Mouse (Mus musculus): ENCODE results near the gene Tmem170. TPM values are rescaled to one million over a fixed set of nuclear protein-coding genes. Genes with fewer than 3 reads are reported as not detected.
A peak's percentile ranks its signal among the peaks of the same experiment; 100 is the strongest.

The Tmem170 gene
- total RNA-seq, 1 experiment = 12.1 TPM

GRCm38 (mm10) chr8:111820018-111820417 is 56.5 kb downstream of the Tmem170 start:
- H3K4me3 ChIP-seq (ENCODE audit: insufficient read depth in 1 of 2, low read depth in 1 of 2, low read length in 2 of 2, poor library complexity in 1 of 2, severe bottlenecking in 1 of 2) = no peak overlapping the region
- TF ChIP-seq MAFK (IDR thresholded peaks at IDR 0.05; ENCODE audit: insufficient read depth, low read depth, low read length) = no peak
- no peak for TF ChIP-seq ZC3H11A (IDR thresholded peaks at IDR 0.05; ENCODE audit: borderline replicate concordance, low read depth, low read length)
- no peak for TF ChIP-seq ZNF384 (IDR thresholded peaks at IDR 0.05; ENCODE audit: low read depth, low read length)
- H3K36me3 ChIP-seq (ENCODE audit: control insufficient read depth, insufficient read depth, low read length, poor library complexity, severe bottlenecking) = peaks cover 22% of the 10 kb centered on the region
- H3K27ac ChIP-seq (ENCODE audit: insufficient read depth, low read depth, low read length, poor library complexity, severe bottlenecking) = no peak overlapping the region
- H3K4me1 ChIP-seq (ENCODE audit: control insufficient read depth in 2 of 2, insufficient read depth in 2 of 2, low read length in 2 of 2, poor library complexity in 1 of 2) = peaks cover 2 to 5% of the 10 kb centered on the region in 2 experiments; a peak in 3 of 4 replicates
- no peaks in the 10 kb centered on the region for H3K9me3 ChIP-seq (ENCODE audit: control insufficient read depth, insufficient read depth, low read depth, low read length)
- H3K9ac ChIP-seq (ENCODE audit: insufficient read depth, low read depth, low read length, poor library complexity, severe bottlenecking) = no peak overlapping the region
- in situ Hi-C loops (cut with MboI; ENCODE audit: low sequenced_read_pairs in 2 of 2, unreplicated experiment in 2 of 2) = no loop called here
- DNase-seq (ENCODE audit: low read depth, low spot score) = no peak

- H3K9ac ChIP-seq (ENCODE audit: insufficient read depth, low read depth, low read length, poor library complexity, severe bottlenecking) = no peak overlapping the region
- DNase-seq (ENCODE audit: low read depth, low spot score) = no peak
- in situ Hi-C loops (cut with MboI; ENCODE audit: low sequenced_read_pairs in 2 of 2, unreplicated experiment in 2 of 2) = no loop called here
- H3K36me3 ChIP-seq (ENCODE audit: control insufficient read depth, insufficient read depth, low read length, poor library complexity, severe bottlenecking) = peaks cover 18% of the 10 kb centered on the region
- no peak overlapping the region for H3K27ac ChIP-seq (ENCODE audit: insufficient read depth, low read depth, low read length, poor library complexity, severe bottlenecking)
- TF ChIP-seq MAFK (IDR thresholded peaks at IDR 0.05; ENCODE audit: insufficient read depth, low read depth, low read length) (no peak), HCFC1 (IDR thresholded peaks at IDR 0.05; ENCODE audit: borderline replicate concordance, insufficient read depth, low read length) (no peak), ZC3H11A (IDR thresholded peaks at IDR 0.05; ENCODE audit: borderline replicate concordance, low read depth, low read length) (no peak), ZNF384 (IDR thresholded peaks at IDR 0.05; ENCODE audit: low read depth, low read length) (no peak), CHD2 (IDR thresholded peaks at IDR 0.05; ENCODE audit: low read depth, low read length) (no peak)
- H3K4me3 ChIP-seq (ENCODE audit: insufficient read depth in 1 of 2, low read depth in 1 of 2, low read length in 2 of 2, poor library complexity in 1 of 2, severe bottlenecking in 1 of 2) = no peak overlapping the region
- H3K9me3 ChIP-seq (ENCODE audit: control insufficient read depth, insufficient read depth, low read depth, low read length) = no peaks in the 10 kb centered on the region
- H3K4me1 ChIP-seq (ENCODE audit: control insufficient read depth in 2 of 2, insufficient read depth in 2 of 2, low read length in 2 of 2, poor library complexity in 1 of 2) = peaks cover 5 to 12% of the 10 kb centered on the region in 2 experiments; a peak in 3 of 4 replicates
Measured at GRCm38 (mm10) chr8:111818556-111818955, 58.0 kb downstream of the Tmem170 start.

GRCm38 (mm10) chr8:111815078-111815477 is 61.5 kb downstream of the Tmem170 start:
- no peaks in the 10 kb centered on the region for H3K9me3 ChIP-seq (ENCODE audit: control insufficient read depth, insufficient read depth, low read depth, low read length)
- no peak for TF ChIP-seq ZNF384 (IDR thresholded peaks at IDR 0.05; ENCODE audit: low read depth, low read length)
- no peak for TF ChIP-seq ZC3H11A (IDR thresholded peaks at IDR 0.05; ENCODE audit: borderline replicate concordance, low read depth, low read length)
- no peak for TF ChIP-seq MAFK (IDR thresholded peaks at IDR 0.05; ENCODE audit: insufficient read depth, low read depth, low read length)
- no peak for TF ChIP-seq CHD2 (IDR thresholded peaks at IDR 0.05; ENCODE audit: low read depth, low read length)
- no peak for TF ChIP-seq HCFC1 (IDR thresholded peaks at IDR 0.05; ENCODE audit: borderline replicate concordance, insufficient read depth, low read length)
- peak overlapping the region; percentile 54; the same call in 1 of the 2 replicates for H3K27ac ChIP-seq (ENCODE audit: insufficient read depth, low read depth, low read length, poor library complexity, severe bottlenecking)

GRCm38 (mm10) chr8:111813818-111814217 is 62.7 kb downstream of the Tmem170 start:
- Histone ChIP-seq H3K9ac (ENCODE audit: insufficient read depth, low read depth, low read length, poor library complexity, severe bottlenecking) (no peak overlapping the region), H3K27ac (ENCODE audit: insufficient read depth, low read depth, low read length, poor library complexity, severe bottlenecking) (no peak overlapping the region), H3K36me3 (ENCODE audit: control insufficient read depth, insufficient read depth, low read length, poor library complexity, severe bottlenecking) (peaks cover 7% of the 10 kb centered on the region; the same call in 1 of the 2 replicates), H3K4me1 (ENCODE audit: control insufficient read depth in 2 of 2, insufficient read depth in 2 of 2, low read length in 2 of 2, poor library complexity in 1 of 2) (peaks cover 5 to 16% of the 10 kb centered on the region in 2 experiments; a peak in 2 of 4 replicates), H3K4me3 (ENCODE audit: insufficient read depth in 1 of 2, low read depth in 1 of 2, low read length in 2 of 2, poor library complexity in 1 of 2, severe bottlenecking in 1 of 2) (no peak overlapping the region), H3K9me3 (ENCODE audit: control insufficient read depth, insufficient read depth, low read depth, low read length) (no peaks in the 10 kb centered on the region)
- in situ Hi-C loops (cut with MboI; ENCODE audit: low sequenced_read_pairs in 2 of 2, unreplicated experiment in 2 of 2) = no loop called here
- no peak for DNase-seq (ENCODE audit: low read depth, low spot score)
- TF ChIP-seq MAFK (IDR thresholded peaks at IDR 0.05; ENCODE audit: insufficient read depth, low read depth, low read length) (no peak), CHD2 (IDR thresholded peaks at IDR 0.05; ENCODE audit: low read depth, low read length) (no peak), ZC3H11A (IDR thresholded peaks at IDR 0.05; ENCODE audit: borderline replicate concordance, low read depth, low read length) (no peak), HCFC1 (IDR thresholded peaks at IDR 0.05; ENCODE audit: borderline replicate concordance, insufficient read depth, low read length) (no peak), ZNF384 (IDR thresholded peaks at IDR 0.05; ENCODE audit: low read depth, low read length) (no peak)

More at GRCm38 (mm10) chr8:111815078-111815477, 61.5 kb downstream of the Tmem170 start:
- Histone ChIP-seq H3K4me1 (ENCODE audit: control insufficient read depth in 2 of 2, insufficient read depth in 2 of 2, low read length in 2 of 2, poor library complexity in 1 of 2) (peaks cover 5 to 16% of the 10 kb centered on the region in 2 experiments; a peak in 3 of 4 replicates), H3K9ac (ENCODE audit: insufficient read depth, low read depth, low read length, poor library complexity, severe bottlenecking) (no peak overlapping the region), H3K4me3 (ENCODE audit: insufficient read depth in 1 of 2, low read depth in 1 of 2, low read length in 2 of 2, poor library complexity in 1 of 2, severe bottlenecking in 1 of 2) (no peak overlapping the region), H3K36me3 (ENCODE audit: control insufficient read depth, insufficient read depth, low read length, poor library complexity, severe bottlenecking) (peaks cover 10% of the 10 kb centered on the region)
- no peak for DNase-seq (ENCODE audit: low read depth, low spot score)
- in situ Hi-C loops (cut with MboI; ENCODE audit: low sequenced_read_pairs in 2 of 2, unreplicated experiment in 2 of 2) = no loop called here

Other genes starting within 250 kb of the Tmem170 start
- gene Ldhd, start 246.4 kb downstream of the Tmem170 start, total RNA-seq (2012; rRNA removed) = 0.49 and 1.5 TPM in 2 replicates
- gene Zfp1, start 233.3 kb downstream of the Tmem170 start, total RNA-seq (2012; rRNA removed) = 18.0 and 18.7 TPM in 2 replicates
- 0.22 and 0.48 TPM in 2 replicates for gene Ctrb1, start 185.7 kb downstream of the Tmem170 start, total RNA-seq (2012; rRNA removed)
- 52.9 and 72.6 TPM in 2 replicates for gene Bcar1, start 132.9 kb downstream of the Tmem170 start, total RNA-seq (2012; rRNA removed)
- 113 and 190 TPM in 2 replicates for gene Cfdp1, start 22.5 kb downstream of the Tmem170 start, total RNA-seq (2012; rRNA removed)
- 4.0 and 4.4 TPM in 2 replicates for gene Chst5, start 33.7 kb upstream of the Tmem170 start, total RNA-seq (2012; rRNA removed)
- 30.3 and 38.5 TPM in 2 replicates for gene Tmem231, start 57.1 kb upstream of the Tmem170 start, total RNA-seq (2012; rRNA removed)
- 112 and 255 TPM in 2 replicates for gene Gabarapl2, start 64.0 kb upstream of the Tmem170 start, total RNA-seq (2012; rRNA removed)
- gene Adat1, start 115.6 kb upstream of the Tmem170 start, total RNA-seq (2012; rRNA removed) = 11.0 and 14.6 TPM in 2 replicates
- 218 and 267 TPM in 2 replicates for gene Kars, start 134.6 kb upstream of the Tmem170 start, total RNA-seq (2012; rRNA removed)
- 5.3 and 9.7 TPM in 2 replicates for gene Terf2ip, start 134.6 kb upstream of the Tmem170 start, total RNA-seq (2012; rRNA removed)
- not detected in 2 replicates for gene Gm6793, start 138.3 kb upstream of the Tmem170 start, total RNA-seq (2012; rRNA removed)